Mouse (Mus musculus) midbrain, embryonic 10.5 days (tissue): ENCODE results near the gene Aff3. TPM values are rescaled to one million over a fixed set of nuclear protein-coding genes. Genes with fewer than 3 reads are reported as not detected.

ENCODE experiments used
- DNase-seq: peaks from one replicate; pipeline ENCODE4 v3.0.0-alpha.2; 2017; ENCODE audit warnings: low spot score
- H3K27ac ChIP-seq: fragments of 300-500 bp; sonication (generic); replicated peaks from 2 replicates; pipeline ENCODE4 v1.5.1; 2016; ENCODE audit warnings: mild to moderate bottlenecking
- H3K27me3 ChIP-seq: fragments of 300-500 bp; sonication (generic); 2 replicates; pipeline ENCODE4 v1.6.1; 2016; ENCODE audit warnings: low read depth, mild to moderate bottlenecking; ENCODE audit not compliant: poor library complexity, severe bottlenecking
- H3K36me3 ChIP-seq: fragments of 300-500 bp; sonication (generic); 2 replicates; pipeline ENCODE4 v1.6.1; 2016; ENCODE audit warnings: mild to moderate bottlenecking, moderate library complexity
- H3K4me1 ChIP-seq: fragments of 300-500 bp; sonication (generic); 2 replicates; pipeline ENCODE4 v1.6.1; 2016
- H3K4me3 ChIP-seq: fragments of 300-500 bp; sonication (generic); 2 replicates; pipeline ENCODE4 v1.5.1; 2016; ENCODE audit warnings: mild to moderate bottlenecking, moderate library complexity
- H3K9me3 ChIP-seq: fragments of 300-500 bp; sonication (generic); replicated peaks from 2 replicates; pipeline ENCODE4 v1.6.1; 2016; ENCODE audit warnings: mild to moderate bottlenecking
- WGBS: fragments of 180-500 bp; shearing (Covaris S2); methylation state at CpG from one replicate; pipeline ENCODE4 v1.1.7; 2016; 5-methylcytosine and 5-hydroxymethylcytosine counted together
- polyA plus RNA-seq: library from polyadenylated mRNA; unstranded; fragments of >200 nt; fragmentation: Nextera tagmentation; extraction: Ambion mirVana; gene quantifications from 2 replicates; pipeline ENCODE4 v1.2.1, GENCODE M21; 2016

Gene Aff3
- 3.0 and 4.7 TPM in 2 replicates for polyA plus RNA-seq

DNA sequence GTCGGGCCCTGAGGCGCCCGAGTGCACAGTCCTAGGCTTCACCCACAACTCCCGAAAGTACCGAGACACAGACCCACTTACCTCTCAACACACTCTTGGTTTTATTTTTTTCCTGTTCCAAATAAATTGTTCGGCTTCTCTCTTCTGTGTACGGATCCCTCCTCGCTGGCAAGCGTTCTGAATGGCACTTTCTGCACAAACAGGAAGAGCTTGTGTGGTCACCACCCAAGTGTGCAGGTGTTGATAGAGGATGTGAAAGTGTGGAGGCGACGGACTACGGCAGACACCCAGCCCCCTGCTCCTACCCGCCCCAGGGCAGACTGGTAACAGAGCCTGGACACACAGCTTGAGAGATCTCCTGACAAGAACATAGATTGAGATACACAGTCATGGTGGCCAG is at the start of gene Aff3:
Gene Aff3 (minus strand): TSS at position 179 of the 400 bp plus-strand sequence.
- H3K4me3 ChIP-seq = no peak within 1 kb of the TSS
- 0 out of 2 replicates have a peak, but pooled peaks cover 3% of the 10 kb centered on the region for H3K4me1 ChIP-seq
- no peaks in the 10 kb centered on the region for H3K9me3 ChIP-seq
- 92% methylated on average over 13 of the region's 13 CpGs for WGBS
- H3K27ac ChIP-seq = no peak within 1 kb of the TSS
- no peak for DNase-seq
- no peaks in the 10 kb centered on the region for H3K27me3 ChIP-seq
- no peaks in the 10 kb centered on the region for H3K36me3 ChIP-seq

DNA sequence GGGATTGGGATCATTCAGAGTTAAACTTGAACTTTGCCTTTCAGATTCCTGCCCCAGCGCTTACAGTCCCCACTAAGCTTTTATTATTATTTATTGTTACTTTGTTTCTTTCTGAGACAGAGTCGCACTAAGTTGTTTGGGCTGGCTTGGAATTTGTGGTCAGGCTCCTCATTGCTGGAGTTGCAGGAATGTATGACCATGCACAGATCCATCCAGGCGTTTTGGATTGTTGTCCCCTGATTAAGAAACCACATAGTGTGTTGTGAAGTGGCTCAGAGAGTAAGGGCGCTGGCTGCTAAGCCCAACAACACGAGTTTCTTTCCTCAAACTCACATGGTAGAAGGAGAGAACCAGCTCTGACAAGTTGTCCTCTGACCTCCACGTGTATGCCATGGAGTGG is 35.9 kb upstream of the Aff3 start:
- H3K9me3 ChIP-seq = no peaks in the 10 kb centered on the region
- peaks cover 8% of the 10 kb centered on the region for H3K4me1 ChIP-seq
- H3K27ac ChIP-seq = no peak overlapping the region
- WGBS = 83% methylated on average over 6 of the region's 6 CpGs
- H3K4me3 ChIP-seq = no peak overlapping the region
- no peaks in the 10 kb centered on the region for H3K27me3 ChIP-seq
- DNase-seq = no peak
- H3K36me3 ChIP-seq = no peaks in the 10 kb centered on the region

DNA sequence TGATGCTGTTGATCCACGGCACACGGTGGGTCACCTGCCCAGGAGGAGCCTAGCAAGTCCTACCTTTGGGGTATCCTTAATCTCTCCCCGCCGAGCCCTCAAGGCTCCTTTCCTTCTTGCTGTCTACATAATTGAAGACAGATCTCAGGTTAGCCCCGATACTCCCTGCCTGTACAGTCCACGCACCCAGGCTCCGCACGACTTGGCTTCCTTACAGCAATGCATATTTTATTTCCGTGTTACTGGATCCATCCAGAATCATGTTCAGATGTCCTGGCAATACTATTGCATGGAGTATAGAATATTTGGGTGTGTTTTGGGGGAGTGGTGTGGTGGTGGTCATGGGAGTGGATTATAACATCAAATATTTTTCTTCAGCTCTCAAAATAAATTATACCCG is 34.5 kb upstream of the Aff3 start:
- Histone ChIP-seq H3K36me3 (no peaks in the 10 kb centered on the region), H3K27ac (no peak overlapping the region), H3K4me3 (no peak overlapping the region), H3K4me1 (peaks cover 8% of the 10 kb centered on the region), H3K9me3 (no peaks in the 10 kb centered on the region), H3K27me3 (no peaks in the 10 kb centered on the region)
- no peak for DNase-seq
- 94% methylated on average over 10 of the region's 10 CpGs for whole genome bisulfite sequencing

DNA sequence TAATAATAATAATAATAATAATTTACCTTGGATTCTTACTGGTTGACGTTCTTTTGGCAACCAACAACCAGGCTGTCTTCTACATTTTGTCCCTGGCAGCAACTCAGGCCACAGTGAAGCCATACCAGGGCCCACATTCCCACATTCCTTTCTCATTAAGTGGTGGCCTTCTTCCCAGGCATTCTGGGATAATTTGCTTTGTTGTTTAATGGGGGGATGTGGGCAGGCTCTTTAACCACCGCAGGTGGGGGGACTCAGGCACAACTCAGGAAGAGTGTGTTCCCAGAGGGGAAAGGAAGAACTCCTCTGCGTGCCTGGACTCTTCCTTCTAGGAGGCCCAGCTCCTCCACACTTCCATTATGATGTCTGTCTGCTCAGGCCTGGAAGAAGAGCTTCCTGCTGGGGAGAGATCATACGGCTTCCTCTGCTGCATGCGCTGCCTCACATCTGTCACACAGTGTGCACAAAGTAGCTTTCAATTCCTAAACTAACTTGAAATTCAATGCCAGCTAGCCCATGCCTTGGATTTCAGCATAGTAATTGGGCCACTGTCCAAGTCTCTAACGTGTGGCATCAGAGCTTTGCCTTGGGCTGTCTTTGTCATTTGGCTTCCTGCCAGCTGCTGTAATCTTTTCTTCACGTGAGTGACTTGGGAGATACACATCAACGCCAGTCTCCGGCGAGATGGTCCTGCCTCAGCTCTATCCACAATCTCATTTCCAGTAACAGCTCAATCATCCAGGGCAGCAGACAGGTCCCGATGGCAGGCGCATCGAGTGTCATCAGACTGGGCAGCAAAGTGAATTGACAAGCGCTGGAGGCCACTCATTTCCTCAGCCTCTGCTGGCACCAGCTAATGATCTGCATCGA is 31.3 kb upstream of the Aff3 start:
- Histone ChIP-seq H3K27ac (no peak overlapping the region), H3K9me3 (no peaks in the 10 kb centered on the region), H3K27me3 (no peaks in the 10 kb centered on the region), H3K36me3 (no peaks in the 10 kb centered on the region), H3K4me3 (no peak overlapping the region), H3K4me1 (peaks cover 8% of the 10 kb centered on the region)
- no peak for DNase-seq
- 73% methylated on average over 15 of the region's 15 CpGs for whole genome bisulfite sequencing

DNA sequence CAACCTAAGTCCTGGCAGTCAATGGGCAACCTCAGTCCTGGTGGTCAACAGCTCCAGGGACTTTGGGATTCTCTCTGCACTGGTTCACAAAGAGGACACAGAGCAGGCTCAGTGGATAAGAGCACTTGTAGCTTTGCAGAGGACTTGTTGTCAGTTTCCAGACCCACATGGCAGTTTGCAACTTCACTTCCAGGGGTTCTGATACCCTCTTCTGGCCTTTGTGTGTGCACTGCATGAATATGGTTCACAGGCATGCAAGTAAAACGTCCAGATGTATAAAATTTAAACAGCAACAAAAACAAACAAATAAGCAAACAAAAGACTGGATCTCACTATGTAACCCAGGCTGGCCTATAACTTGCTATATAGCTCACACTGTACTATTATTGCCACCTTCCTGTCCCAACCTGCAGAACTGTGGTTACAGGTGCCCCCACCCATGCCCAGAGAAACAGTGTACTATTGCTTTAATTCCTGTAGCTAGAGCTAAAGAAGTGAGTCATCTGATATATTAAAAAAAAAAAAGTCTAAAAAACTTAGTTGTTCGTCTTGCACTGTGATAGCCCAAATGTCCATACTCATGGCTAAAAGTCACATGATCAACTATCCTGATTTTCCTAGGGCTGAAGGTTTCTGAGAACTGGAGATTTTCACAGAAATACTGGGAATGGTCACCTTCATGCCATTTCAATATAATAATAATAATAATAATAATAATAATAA is 30.5 kb upstream of the Aff3 start:
- H3K27me3 ChIP-seq = no peaks in the 10 kb centered on the region
- H3K36me3 ChIP-seq = no peaks in the 10 kb centered on the region
- no peak overlapping the region for H3K27ac ChIP-seq
- whole genome bisulfite sequencing = 80% methylated on average over 2 of the region's 2 CpGs
- H3K9me3 ChIP-seq = no peaks in the 10 kb centered on the region
- DNase-seq = no peak
- H3K4me3 ChIP-seq = no peak overlapping the region
- peaks cover 8% of the 10 kb centered on the region for H3K4me1 ChIP-seq

- no peaks in the 10 kb centered on the region for H3K27me3 ChIP-seq
- no peaks in the 10 kb centered on the region for H3K9me3 ChIP-seq
- H3K27ac ChIP-seq = no peak overlapping the region
- H3K36me3 ChIP-seq = no peaks in the 10 kb centered on the region
- no peak for DNase-seq
- 68% methylated on average over 5 of the region's 5 CpGs for WGBS
- peaks cover 8% of the 10 kb centered on the region for H3K4me1 ChIP-seq
- no peak overlapping the region for H3K4me3 ChIP-seq
These were observed 29.4 kb upstream of the Aff3 start for GRCm38 (mm10) chr1:38694142-38694541.

DNA sequence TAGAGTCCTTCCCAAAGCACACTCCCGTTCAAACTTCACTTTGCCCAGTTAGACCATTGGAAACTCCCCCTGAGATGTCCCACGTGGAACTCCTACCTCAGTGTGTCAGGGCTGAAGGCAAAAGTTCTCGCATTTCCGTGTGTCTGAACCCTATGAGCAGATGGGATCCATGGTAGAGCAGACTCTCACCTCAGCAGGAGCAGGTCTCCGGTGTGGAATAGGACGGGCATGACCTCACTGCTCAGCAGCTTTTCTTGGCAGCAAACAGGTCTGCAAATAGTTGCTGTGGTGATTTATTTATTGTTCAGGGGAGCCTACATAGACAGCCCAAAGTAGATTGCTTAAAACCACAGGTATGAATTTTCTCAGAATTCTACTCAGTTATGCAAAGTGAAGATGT is 25.7 kb upstream of the Aff3 start:
- no peaks in the 10 kb centered on the region for H3K36me3 ChIP-seq
- no peaks in the 10 kb centered on the region for H3K9me3 ChIP-seq
- no peak overlapping the region for H3K4me3 ChIP-seq
- peaks cover 5% of the 10 kb centered on the region for H3K4me1 ChIP-seq
- H3K27me3 ChIP-seq = no peaks in the 10 kb centered on the region
- DNase-seq = no peak
- no peak overlapping the region for H3K27ac ChIP-seq
- 91% methylated on average over 6 of the region's 6 CpGs for WGBS

GRCm38 (mm10) chr1:38688216-38688615 is 23.5 kb upstream of the Aff3 start:
- 58% methylated on average over 5 of the region's 5 CpGs for WGBS
- Histone ChIP-seq H3K9me3 (no peaks in the 10 kb centered on the region), H3K36me3 (no peaks in the 10 kb centered on the region), H3K27ac (no peak overlapping the region), H3K4me1 (peaks cover 5% of the 10 kb centered on the region), H3K27me3 (no peaks in the 10 kb centered on the region), H3K4me3 (no peak overlapping the region)
- no peak for DNase-seq

GRCm38 (mm10) chr1:38685706-38686105 is 21.0 kb upstream of the Aff3 start:
- DNase-seq = no peak
- no peak overlapping the region for H3K4me3 ChIP-seq
- 91% methylated on average over 5 of the region's 5 CpGs for WGBS
- H3K27ac ChIP-seq = no peak overlapping the region
- peaks cover 5% of the 10 kb centered on the region for H3K4me1 ChIP-seq
- H3K27me3 ChIP-seq = no peaks in the 10 kb centered on the region
- H3K36me3 ChIP-seq = no peaks in the 10 kb centered on the region
- no peaks in the 10 kb centered on the region for H3K9me3 ChIP-seq

- Histone ChIP-seq H3K4me1 (peaks cover 2% of the 10 kb centered on the region), H3K27ac (no peak overlapping the region), H3K4me3 (no peak overlapping the region), H3K27me3 (no peaks in the 10 kb centered on the region), H3K9me3 (no peaks in the 10 kb centered on the region), H3K36me3 (no peaks in the 10 kb centered on the region)
- no peak for DNase-seq
- 90% methylated on average over 10 of the region's 10 CpGs for WGBS
These were observed 18.5 kb upstream of the Aff3 start for GRCm38 (mm10) chr1:38683158-38683721.

GRCm38 (mm10) chr1:38679890-38680289 is 15.1 kb upstream of the Aff3 start:
- Histone ChIP-seq H3K4me3 (no peak overlapping the region), H3K4me1 (no peaks in the 10 kb centered on the region), H3K27ac (no peak overlapping the region), H3K36me3 (no peaks in the 10 kb centered on the region), H3K9me3 (0 out of 2 replicates have a peak, but pooled peaks cover 4% of the 10 kb centered on the region), H3K27me3 (no peaks in the 10 kb centered on the region)
- DNase-seq = no peak
- 87% methylated on average over 8 of the region's 8 CpGs for WGBS

DNA sequence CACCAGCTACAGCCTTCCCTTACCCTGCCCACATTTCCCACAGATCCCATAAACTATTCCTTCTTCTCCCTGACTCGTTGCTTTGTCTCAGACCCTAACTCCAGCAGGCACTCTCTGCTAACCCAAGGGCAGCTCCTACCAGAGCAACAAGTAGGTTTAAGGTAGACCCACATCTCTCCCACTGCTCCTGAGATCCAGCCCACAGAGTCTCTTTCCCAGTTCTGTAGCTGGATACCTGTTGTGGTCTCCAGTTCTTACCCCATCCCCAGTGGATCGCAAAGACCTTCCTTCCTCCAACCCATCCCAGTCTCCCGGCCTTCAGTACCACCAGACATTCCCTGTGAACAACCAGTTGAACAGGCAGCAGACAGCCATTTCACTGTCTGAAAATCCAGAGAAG is 7.0 kb upstream of the Aff3 start:
- H3K4me3 ChIP-seq = no peak overlapping the region
- no peaks in the 10 kb centered on the region for H3K4me1 ChIP-seq
- H3K9me3 ChIP-seq = 0 out of 2 replicates have a peak, but pooled peaks cover 5% of the 10 kb centered on the region
- no peaks in the 10 kb centered on the region for H3K36me3 ChIP-seq
- H3K27ac ChIP-seq = no peak overlapping the region
- H3K27me3 ChIP-seq = no peaks in the 10 kb centered on the region
- DNase-seq = no peak
- 80% methylated on average over 3 of the region's 3 CpGs for WGBS

GRCm38 (mm10) chr1:38671019-38671418 is 6.3 kb upstream of the Aff3 start:
- Histone ChIP-seq H3K27ac (no peak overlapping the region), H3K4me1 (no peaks in the 10 kb centered on the region), H3K27me3 (no peaks in the 10 kb centered on the region), H3K4me3 (no peak overlapping the region), H3K9me3 (0 out of 2 replicates have a peak, but pooled peaks cover 5% of the 10 kb centered on the region), H3K36me3 (no peaks in the 10 kb centered on the region)
- no peak for DNase-seq
- WGBS = 85% methylated on average over 5 of the region's 5 CpGs
